Mouse (Mus musculus): ENCODE measurements at regions not wholly inside any gene's neighbourhood (a gene's known extent, or its start where the extent isn't known, plus 50 kb on each side); places are given as distances from the start of the nearest gene placed in this dataset.

- no peak for TF ChIP-seq FLI1 (IDR thresholded peaks at IDR 0.05; ENCODE audit: low read length)
- TF ChIP-seq GATA1 (IDR thresholded peaks at IDR 0.05; ENCODE audit: borderline replicate concordance, low read length): no peak
These were observed 133.7 kb upstream of the Dapk1 start for GRCm38 (mm10) chr13:60467821-60468579.

Measured in megakaryocyte, embryonic 14.5 days (primary cell).